Mouse (Mus musculus): Measurements from ENCODE around the gene Slc51b.

The Slc51b gene

DNA sequence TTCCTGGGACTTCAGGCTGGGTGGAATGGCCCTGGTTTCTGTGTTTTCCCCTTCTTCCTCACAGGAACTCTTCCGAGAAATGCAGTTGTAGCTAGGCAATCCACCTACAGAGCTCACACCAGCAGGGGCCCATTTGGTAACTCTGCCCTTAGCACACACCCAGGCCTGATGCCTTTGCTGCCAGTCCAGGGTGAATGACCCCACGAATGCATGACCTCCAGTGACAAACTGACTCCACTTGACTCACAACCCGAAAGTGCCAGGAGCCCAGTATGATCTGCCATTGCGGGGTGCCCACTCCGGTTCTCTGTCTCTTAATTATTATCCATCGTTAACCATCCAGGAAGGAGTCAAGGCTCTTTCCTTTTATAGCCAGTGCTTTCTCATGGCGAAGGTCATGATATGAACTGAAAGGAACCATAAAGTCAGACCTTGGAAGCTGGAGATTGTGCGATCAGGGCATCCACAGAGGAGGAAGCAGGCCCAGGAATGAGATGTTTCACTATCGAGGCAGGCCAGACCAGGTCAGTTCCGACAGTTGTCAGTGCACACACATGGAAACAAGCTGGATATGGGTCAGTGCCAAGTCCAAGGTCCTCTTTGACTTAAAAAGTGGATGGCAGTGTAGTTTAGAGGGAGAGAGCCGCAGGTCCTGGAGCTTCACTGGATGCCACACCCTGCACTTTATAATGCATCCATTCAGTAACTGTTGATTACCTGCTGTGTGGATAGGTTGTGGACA lies at the start of gene Slc51b:
Slc51b (minus strand) TSS at position 196 of the 742 bp plus-strand sequence.
- no peak for DNase-seq (ENCODE audit: low read depth, low spot score)

DNA sequence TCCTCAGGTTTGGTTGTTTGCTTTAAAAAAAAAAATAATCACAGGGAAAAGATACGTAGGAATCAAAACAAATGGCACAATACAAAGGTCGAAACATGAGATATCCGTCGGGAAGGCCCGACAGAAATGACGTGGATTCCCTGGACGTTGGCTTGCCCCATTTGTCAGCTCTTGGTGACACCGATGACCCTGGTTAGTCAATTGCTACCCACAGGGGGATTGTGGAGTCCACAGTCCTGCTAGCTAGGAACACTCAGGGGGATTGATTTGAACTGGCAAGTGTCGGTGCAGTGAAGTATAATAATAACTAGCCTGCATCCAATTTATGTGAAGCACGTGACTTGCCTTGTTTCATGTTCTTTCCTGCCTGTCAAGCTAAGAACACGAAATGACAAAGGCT lies 44.9 kb upstream of the Slc51b start:
- no peak for DNase-seq (ENCODE audit: low read depth, low spot score)

DNA sequence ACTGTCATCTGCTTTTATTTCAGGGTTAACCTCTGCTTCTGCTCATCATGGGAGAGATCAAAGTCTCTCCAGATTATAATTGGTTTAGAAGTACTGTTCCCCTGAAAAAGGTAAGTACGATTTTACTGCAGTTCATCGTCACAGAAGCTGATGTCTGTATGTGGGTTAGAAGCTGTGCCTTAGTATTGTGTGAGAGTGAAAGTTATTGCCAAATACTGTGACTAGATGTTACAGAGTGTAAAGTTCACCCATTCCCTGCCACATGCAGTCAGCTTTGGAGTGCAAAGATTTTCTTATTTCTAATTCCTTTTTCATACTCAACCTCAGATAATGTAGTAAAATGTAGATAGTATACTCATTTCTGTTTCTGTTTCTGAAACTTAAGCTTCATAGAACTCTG lies 42.5 kb upstream of the Slc51b start:
- no peak for DNase-seq (ENCODE audit: low read depth, low spot score)

DNA sequence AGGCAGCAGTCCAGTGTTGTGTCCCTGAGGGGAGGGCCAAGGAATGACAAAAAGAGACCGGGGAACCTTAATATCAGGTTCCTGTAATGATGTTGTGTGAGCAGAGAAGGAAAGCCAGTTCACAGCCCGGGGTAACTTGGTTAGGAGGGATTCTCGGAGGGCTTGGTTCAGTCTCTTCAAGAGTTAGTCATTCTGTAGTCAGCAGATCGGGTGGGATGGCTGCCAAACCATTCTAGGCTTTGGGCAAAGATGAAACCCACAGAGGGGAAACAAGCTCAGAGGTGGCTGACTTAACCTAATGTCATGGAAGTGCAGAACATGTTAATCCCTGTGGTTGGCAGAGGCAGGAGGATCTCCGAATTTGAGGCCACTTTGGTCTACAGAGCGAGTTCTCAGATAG lies 41.4 kb upstream of the Slc51b start:
- DNase-seq (ENCODE audit: low read depth, low spot score) = peak; percentile 90

DNA sequence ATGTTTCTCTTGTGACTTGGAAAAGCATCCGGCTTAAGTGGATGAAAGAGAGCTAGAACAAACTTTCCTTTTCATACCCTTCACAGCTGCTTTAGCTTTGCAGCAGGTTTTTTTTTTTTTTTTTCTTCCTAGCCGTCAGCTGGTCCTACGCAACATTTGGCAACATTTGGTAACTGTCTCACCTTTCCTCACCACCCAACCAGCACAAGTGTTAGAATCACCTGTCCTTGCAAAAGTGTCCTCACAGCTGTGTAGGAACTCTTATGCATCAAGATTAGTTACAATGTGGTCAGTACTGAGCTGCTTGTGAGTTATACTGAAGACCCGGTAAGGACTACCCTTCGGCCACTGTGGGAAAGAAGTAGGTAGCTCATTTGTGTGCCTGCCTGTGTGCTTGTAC lies 39.8 kb upstream of the Slc51b start:
- DNase-seq (ENCODE audit: low read depth, low spot score) = peak; percentile 5

DNA sequence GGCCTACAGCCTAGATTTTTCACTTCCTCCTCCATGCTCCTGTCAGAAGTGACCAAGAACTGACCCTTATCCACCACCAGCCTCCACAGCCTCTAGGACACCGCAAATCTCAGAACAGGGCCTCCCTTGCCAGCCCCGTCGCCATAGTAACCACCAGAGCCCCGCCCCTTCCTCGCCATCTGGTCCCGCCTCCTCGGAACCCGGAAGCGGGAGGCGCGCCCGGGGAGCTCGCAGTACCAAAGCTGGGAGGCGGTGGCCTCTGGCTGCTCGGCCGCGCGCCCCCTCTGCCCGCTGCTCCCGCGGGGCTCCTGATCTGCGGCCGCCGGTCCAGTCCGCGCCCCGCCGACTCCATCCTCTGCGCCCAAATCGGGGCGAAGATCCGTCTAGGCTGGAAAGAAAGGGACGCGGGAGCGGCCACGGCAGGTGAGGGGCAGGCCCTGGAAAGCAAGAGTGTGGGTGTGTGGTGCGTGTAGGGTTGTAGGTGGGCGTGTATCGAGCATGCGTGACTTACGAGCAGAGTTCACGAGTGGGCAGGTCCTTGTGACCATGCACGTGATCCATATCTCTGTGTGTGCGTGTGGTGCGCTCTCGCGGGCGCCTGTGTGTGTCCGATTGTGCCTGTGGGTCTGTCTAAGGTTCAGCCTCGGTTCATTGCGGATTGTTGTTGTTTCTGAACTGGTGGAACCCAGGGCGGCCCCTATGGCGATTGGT lies 38.1 kb upstream of the Slc51b start, which contains the start of gene Spg21:
Spg21 (plus strand) TSS at position 216 of the 711 bp plus-strand sequence.
- peak; percentile 92 for DNase-seq (ENCODE audit: low read depth, low spot score)

DNA sequence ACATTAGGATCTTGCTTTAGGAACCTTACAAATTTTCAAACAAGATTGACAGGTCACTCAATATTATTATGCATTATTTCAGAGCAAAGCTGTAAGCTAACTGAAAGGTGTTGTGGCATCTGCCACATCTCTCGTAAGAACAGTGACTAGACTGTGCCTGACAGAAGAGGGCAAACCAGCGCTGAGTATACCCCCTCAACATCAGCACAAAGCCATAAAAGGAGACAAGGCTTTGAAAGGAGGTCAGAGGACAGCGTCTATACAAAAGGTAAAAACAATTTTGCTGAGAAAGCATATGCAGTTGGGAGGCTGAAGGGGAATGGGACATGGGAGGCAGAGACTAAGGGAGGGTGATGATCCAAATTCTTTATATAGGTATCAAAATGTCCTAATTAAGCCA lies 37.4 kb upstream of the Slc51b start:
- DNase-seq (ENCODE audit: low read depth, low spot score) = no peak

DNA sequence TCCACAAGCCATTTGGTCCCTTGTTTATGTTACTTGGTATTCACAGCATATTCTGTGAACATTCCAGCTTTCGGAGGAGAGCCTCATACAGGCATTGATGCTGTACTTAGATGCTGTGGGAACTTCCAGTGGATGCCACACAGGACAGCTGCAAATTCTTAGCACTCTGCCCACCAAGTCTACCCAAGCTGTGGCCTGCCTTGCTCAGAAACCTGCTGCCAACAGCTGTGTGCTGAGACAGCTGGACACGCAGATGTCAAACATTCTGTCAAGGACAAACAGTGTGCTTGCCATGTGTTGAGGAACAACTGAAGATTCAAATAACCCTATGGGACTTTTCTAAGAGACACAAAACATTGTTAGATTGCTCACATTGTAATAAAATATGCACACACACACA lies 36.2 kb upstream of the Slc51b start:
- no peak for DNase-seq (ENCODE audit: low read depth, low spot score)

DNA sequence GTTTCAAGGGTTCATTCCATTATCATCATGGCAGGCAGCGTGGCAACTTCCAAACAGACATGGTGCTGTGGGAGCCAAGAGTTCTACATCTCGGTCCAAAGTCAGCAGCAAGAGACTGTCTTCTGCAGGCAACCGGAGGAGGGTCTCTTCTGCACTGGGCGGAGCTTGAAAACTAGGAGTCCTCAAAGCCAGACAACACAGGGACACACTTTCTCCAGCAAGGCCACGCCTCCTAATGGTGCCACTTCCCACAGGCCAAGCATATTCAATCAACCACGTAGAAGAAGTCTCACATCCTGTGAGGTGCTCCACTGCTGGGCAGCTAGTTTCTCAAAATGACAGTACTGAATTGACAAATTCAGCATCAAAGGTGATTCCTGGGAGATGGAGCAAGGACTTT lies 25.2 kb upstream of the Slc51b start:
- no peak for DNase-seq (ENCODE audit: low read depth, low spot score)

DNA sequence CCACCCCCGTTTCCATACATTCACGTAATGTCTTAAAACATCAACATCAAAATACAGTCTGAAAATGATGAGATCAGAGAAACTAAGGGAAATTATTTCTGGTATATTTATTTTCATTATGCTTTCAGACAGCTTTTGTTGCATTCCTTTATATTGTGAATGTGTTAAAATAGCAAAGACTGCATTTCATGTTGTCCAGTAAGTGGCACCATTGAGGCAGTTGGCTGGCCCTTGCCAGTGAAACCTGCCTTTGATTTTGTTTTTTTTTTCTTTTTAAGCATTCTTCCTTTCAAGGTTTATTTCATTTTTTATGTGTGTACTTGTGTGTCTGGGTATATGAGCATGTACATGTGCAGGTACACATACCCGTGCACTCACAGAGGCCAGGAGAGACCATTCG lies 21.9 kb upstream of the Slc51b start:
- DNase-seq (ENCODE audit: low read depth, low spot score) = peak; percentile 35

DNA sequence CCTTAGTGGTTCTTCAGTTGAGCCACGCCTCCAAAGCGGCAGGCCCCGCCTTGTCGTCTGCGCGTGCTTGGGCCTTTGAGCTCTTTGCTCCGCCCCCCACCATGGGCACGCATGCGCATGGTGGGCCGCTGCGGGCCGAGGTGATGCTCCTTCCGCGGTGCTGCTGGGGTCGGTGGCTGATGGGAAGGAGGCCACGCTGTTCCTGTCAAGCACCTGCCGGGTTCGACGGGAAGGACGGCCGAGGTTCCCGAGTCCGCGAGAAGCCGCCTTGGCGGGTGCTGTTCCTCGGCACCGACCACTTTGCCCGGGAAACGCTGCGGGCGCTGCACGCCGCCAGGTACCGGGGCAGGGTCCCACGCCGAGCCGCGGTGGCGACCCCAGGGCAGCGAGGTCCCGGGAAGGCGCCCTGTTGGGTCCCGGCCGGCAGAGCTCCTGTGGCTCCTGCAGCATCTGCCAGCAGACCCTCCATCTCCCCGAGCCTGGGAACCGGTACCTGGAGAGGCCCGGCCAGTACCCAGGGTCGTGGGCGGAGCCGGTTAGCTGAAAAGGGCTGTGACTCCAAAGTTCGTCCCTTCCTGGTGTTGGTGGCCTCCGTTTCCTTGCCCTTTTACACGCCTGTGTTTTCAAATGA lies 13.0 kb upstream of the Slc51b start, which contains the start of gene Mtfmt:
Mtfmt (plus strand) TSS at position 112 of the 631 bp plus-strand sequence.
- peak; percentile 93 for DNase-seq (ENCODE audit: low read depth, low spot score)

DNA sequence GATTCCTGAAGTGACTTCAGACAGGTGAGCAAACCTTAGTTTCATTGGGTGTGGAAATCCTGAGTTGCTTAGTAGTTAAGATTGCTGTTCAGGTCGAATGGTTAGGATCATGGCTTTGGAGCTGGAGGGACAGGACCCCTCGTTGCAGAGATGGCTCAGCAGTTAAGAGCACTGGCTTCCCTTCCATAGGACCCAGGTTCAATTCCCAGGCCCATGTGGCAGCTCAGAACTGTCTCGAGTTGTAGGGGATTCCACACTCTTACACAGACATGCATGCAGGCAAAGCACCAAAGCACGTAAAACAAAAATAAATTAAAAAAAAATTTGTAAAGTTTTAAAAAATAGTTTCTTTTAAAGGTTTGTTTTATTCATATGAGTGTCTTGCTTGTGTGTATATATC lies 12.5 kb upstream of the Slc51b start:
- no peak for DNase-seq (ENCODE audit: low read depth, low spot score)

DNA sequence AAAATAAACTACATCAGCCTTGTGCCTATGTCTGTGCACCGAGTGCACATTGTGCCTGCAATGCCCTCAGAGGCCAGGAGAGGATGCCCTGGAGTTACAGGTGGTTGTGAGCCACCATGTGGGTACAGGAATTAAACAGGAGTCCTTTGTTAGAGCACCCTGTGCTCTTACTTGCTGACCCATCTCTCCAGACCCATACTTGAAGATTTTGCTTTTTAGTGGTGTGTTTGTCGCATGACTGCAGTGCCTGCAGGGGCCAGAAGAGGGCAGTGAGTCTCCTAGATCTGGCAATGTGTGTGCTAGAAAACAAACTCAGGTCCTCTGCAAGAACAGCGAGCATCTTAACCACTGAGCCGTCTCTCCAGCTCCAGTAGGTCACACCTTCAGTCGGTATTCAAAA lies 11.4 kb upstream of the Slc51b start:
- peak; percentile 78 for DNase-seq (ENCODE audit: low read depth, low spot score)

DNA sequence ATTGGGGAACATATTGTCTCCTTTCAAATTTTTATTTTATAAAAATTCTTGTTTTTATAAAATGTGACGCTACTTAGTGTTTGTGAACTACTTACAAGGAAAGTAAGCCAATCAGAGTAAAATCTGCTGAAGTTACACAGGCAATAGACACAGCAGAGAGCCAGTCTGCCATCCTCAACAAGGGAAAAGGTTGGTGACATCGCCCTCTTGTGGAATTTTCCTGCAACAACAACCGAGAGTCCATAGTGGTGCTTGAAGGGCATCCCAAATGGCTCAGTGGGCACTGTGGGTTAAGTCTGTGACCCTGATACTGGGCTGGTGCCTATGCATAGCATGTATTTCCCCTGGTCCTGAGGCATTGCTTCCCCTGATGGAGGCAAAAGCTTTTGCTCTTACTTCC lies 9.5 kb upstream of the Slc51b start:
- peak; percentile 90 for DNase-seq (ENCODE audit: low read depth, low spot score)

DNA sequence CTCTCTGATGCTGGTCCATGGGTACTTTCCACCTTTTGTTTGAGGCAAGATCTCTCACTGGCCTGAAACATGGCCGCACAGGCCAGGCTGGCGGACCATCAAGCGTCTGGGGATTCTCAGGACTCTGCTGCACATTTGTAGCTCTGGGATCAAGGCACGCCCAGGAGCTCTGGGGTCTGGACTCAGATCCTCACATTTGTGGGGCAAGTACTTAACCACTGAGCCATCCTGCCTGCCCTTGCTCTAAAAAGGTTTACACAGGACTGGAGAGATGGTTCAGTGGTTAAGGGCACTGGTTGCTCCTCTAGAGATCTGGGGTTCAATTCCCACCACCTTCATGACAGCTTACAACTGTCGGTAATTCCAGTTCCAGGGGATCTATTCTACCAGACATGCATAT lies 8.2 kb upstream of the Slc51b start:
- no peak for DNase-seq (ENCODE audit: low read depth, low spot score)

DNA sequence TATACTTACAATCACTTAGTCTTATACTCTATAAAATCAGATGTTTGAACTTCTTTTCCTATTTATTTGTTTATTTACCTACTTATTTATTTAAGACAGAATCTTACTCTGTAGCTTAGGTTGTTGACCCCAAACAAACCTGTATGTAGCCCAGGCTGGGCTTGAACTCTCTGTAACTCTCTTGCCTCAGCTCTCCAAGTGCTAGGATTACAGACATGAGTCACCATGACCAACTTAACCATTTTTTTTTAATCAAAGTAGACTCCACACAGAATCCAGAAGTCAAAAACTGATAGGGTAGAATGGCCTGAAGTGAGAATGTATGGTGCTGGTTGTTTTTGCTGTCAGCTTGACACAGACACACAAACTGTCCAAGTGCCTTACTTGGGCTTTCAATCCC lies 7.6 kb upstream of the Slc51b start:
- DNase-seq (ENCODE audit: low read depth, low spot score) = peak; percentile 55

DNA sequence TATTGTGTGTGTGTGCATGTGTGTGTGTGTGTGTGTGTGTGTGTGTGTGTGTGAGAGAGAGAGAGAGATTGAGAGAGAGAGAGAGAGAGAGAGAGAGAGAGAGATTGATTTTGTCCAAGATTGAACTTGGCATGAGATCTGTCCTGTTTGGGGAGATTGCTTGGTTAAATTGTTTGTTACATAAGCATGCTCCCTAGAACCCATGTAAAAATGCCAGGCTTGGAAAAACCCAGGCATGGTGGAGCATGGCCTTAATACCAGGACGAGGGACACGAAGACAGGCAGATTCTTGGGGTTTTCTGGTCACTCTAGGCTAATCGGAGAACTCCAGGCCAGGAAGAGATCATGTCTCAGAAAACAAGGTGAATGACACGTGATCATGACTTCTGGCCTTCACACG lies 5.2 kb upstream of the Slc51b start:
- DNase-seq (ENCODE audit: low read depth, low spot score) = no peak

DNA sequence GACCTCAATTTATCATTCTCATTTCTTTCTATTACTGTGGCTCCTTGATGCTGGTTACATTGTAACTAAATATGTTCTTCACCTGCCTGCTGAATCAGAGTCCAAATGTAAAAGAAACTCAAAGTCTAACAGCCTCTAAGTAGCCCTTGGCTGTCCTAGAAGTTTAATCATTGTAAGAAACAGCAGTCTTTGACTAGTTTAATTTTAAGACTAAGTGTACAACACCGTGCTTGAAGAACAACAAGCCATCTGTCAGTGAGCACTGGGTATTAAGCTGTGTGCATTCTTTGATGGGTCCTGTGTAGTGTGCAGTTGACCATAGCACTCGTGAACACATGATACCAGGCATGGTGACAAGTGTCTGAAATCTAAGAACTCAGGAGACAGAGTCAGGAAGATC lies 4.8 kb upstream of the Slc51b start:
- DNase-seq (ENCODE audit: low read depth, low spot score) = no peak

DNA sequence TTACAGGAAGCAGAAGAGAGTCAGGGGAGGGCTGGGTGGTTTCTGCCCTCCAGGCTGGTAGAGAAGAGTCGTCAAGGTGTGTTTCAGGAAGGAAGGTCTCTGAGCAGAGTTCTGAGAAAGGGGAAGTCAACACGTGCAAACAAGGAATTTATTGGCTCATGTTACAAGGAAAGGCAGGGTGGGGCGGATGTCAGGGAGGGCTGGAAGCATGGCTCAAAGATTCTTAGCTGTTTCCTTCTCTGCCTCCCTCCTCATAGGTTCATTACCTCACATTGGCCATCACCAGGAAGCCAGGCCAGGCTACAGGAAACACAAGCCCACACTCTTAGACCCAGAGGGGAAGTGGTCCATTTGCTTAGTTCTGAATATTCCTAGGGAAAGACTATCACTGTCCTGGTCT lies 1.6 kb upstream of the Slc51b start:
- no peak for DNase-seq (ENCODE audit: low read depth, low spot score)

DNA sequence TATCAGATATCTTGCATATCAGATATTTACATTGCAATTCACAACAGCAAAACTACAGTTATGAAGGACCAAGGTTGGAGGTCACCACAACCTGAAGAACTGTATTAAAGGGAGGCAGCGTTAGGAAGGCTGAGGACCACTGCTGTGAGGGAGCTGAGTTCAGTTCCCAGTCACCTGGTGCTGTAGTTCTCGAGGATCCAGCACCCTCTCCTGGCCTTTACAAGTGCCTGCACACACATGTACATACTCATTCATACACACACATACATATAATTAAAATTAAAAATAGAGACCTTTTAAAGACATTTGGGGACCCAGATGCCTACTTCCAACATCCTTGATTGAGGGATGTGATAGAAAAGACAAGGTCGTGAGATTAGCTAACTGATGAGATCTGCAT lies 3.1 kb downstream of the Slc51b start:
- DNase-seq (ENCODE audit: low read depth, low spot score) = no peak

DNA sequence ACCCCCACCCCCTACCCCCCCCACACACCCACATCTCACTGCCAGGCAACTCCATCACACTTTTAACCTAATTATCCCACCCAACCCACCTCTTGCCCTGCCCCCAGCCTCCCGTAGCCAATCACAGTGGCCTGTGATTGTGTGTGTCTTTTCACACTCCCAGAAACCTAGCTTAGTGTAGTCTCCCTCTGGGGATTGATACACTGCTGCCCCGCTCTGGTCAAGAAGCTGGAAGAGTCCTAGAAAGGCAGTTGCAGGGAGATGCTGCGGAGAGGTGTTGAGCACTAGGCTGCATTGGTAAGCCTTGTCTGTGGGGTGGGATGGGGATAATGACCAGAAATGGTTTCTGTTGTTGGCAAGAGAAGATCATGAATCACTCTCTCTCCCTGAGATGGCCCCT lies 5.0 kb downstream of the Slc51b start:
- no peak for DNase-seq (ENCODE audit: low read depth, low spot score)

DNA sequence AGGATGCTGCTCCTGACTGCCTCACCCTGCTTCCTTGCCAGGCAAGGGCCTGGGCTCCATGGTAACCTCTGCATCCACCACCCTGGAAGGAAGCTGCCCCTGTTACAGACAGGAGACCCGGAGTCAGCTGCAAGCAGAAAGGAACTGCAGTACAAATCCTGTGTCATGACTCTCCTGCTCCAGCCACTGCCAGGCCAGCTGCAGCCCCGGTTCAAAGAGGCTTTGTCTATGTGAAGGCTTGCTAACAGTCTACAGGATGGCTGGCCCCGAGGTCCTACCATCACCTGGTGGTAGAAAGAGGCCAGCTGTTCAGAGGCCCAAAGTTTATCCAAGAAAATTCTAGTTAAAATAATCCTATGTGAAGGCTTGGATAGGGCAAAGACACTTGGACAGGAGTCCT lies 11.4 kb downstream of the Slc51b start:
- DNase-seq (ENCODE audit: low read depth, low spot score) = no peak

DNA sequence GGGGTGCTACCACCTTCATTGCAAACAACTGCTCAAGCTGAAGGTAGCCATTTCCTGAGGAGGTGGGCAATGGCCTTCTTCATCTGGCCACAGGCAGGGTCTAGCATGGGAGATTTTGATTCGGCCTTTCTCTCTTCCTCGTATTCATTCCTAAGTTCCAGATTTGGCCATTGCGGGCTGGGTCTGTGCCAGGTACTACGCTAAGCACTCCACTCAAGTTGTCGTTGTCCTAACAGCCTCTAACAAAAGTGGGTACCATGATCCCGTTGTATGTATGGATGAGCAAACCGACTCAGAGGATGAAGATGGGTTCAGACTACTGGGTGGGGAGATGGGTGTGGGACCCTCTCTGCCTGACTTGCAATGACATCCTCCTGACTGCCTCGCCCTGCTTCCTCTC lies 12.4 kb downstream of the Slc51b start:
- DNase-seq (ENCODE audit: low read depth, low spot score) = no peak

All from 3T3-L1 (cell line).